In genomic region chr14:34104892-34105291, GRCm38 (mm10) we compare ENCODE assay signal across 9 mouse cellular contexts. TPM values are rescaled to one million over a fixed set of nuclear protein-coding genes. Genes with fewer than 3 reads are reported as not detected.
DNase-seq lines count a peak whose midpoint lies in the region; ATAC-seq and TF ChIP-seq lines count a peak whose summit lies in the region.
"Had no signal": no experiment of that assay in that cellular context is flagged by ENCODE, and none has a peak within 500 bp of the region (broad histone marks: within the 10 kb centered on the region; RNA-seq: fewer than 3 reads in every experiment).

No protein-coding gene starts in this region.

- intact Hi-C loops in heart, postnatal 25 days (cut with DNase I): loop anchor here (1.0 to 5.0 kb wide), 3 partner anchors 25 to 146 kb away; partner anchors contain the start of gene Npy4r

- peak; percentile 11 for TF ChIP-seq RAD21 in MEL (IDR thresholded peaks at IDR 0.05; ENCODE audit: low read depth, low read length)

- TF ChIP-seq POLR2A in MEL (IDR thresholded peaks at IDR 0.05; ENCODE audit: control insufficient read depth in 1 of 2, insufficient read depth in 1 of 2, low read depth in 1 of 2, low read length in 2 of 2, poor library complexity in 1 of 2): no peak

- H3K36me3 ChIP-seq in MEL (ENCODE audit: control insufficient read depth in 1 of 2, insufficient read depth in 2 of 2, low read length in 2 of 2): no peaks in the 10 kb centered on the region
- H3K36me3 ChIP-seq in embryonic facial prominence, embryonic 15.5 days: no peaks in the 10 kb centered on the region
- H3K36me3 ChIP-seq in lung, postnatal 0 days (ENCODE audit: insufficient read depth, low read length): no peaks in the 10 kb centered on the region
- H3K36me3 ChIP-seq: limb, embryonic 12.5 days had no signal

- no peaks in the 10 kb centered on the region for H3K79me2 ChIP-seq in MEL (ENCODE audit: control insufficient read depth, insufficient read depth, low read length, poor library complexity)

- H3K4me3 ChIP-seq in MEL (ENCODE audit: control insufficient read depth in 1 of 2, insufficient read depth in 1 of 2, low read depth in 2 of 2, low read length in 2 of 2): no peak overlapping the region
- H3K4me3 ChIP-seq in embryonic facial prominence, embryonic 15.5 days (replicated peaks): no peak overlapping the region
- H3K4me3 ChIP-seq in layer of hippocampus, adult 2 months: no peak overlapping the region
- H3K4me3 ChIP-seq in lung, postnatal 0 days (ENCODE audit: low read depth, low read length): no peak overlapping the region
- H3K4me3 ChIP-seq: limb, embryonic 12.5 days had no signal

- H3K27ac ChIP-seq in MEL (ENCODE audit: control insufficient read depth, low read depth, low read length): no peak overlapping the region
- no peak overlapping the region for H3K27ac ChIP-seq in embryonic facial prominence, embryonic 15.5 days (replicated peaks)
- H3K27ac ChIP-seq in layer of hippocampus, adult 2 months: no peak overlapping the region
- H3K27ac ChIP-seq in lung, postnatal 0 days (ENCODE audit: low read length): no peak overlapping the region
- H3K27ac ChIP-seq: limb, embryonic 12.5 days had no signal

- 23% methylated on average over 8 of the region's 8 CpGs for WGBS in embryonic facial prominence, embryonic 15.5 days
- 13% methylated on average over 8 of the region's 8 CpGs for WGBS in lung, postnatal 0 days

- peak; percentile 6 for DNase-seq in MEL (ENCODE audit: low read depth, low spot score)
- peak; percentile 76 to 82 for DNase-seq in adrenal gland, postnatal 36 days
- DNase-seq in heart, postnatal 25 days (ENCODE audit: low spot score): peak; percentile 51
- DNase-seq in layer of hippocampus, adult 2 months (ENCODE audit: low spot score in 2 of 2): peak; percentile 8 to 51
- peak; percentile 67 for DNase-seq in lung, postnatal 0 days (ENCODE audit: low spot score)
- peak; percentile 58 for DNase-seq in retina, postnatal 7 days (ENCODE audit: low read depth, low spot score)

- ATAC-seq in embryonic facial prominence, embryonic 15.5 days (ENCODE audit: insufficient number of reproducible peaks, low FRiP score, low TSS enrichment, low read depth): peak; percentile 37; the same call in 1 of the 2 replicates
- ATAC-seq in lung, postnatal 0 days: peak; percentile 65
- ATAC-seq in erythroblast, adult 5-6 weeks (replicated peaks; ENCODE audit: low FRiP score, poor library complexity, severe bottlenecking): no peak

- H3K9ac ChIP-seq in MEL (ENCODE audit: control insufficient read depth, low read depth, low read length, poor library complexity, severe bottlenecking): no peak overlapping the region
- H3K9ac ChIP-seq in embryonic facial prominence, embryonic 15.5 days: no peak overlapping the region
- H3K9ac ChIP-seq in lung, postnatal 0 days (replicated peaks; ENCODE audit: low read depth): no peak overlapping the region
- H3K9ac ChIP-seq: limb, embryonic 12.5 days had no signal

- TF ChIP-seq EP300 in MEL (IDR thresholded peaks at IDR 0.05; ENCODE audit: low read depth in 1 of 2, low read length in 2 of 2): no peak
- no peak for TF ChIP-seq EP300 in lung, postnatal 0 days (IDR thresholded peaks at IDR 0.05)

- H3K27me3 ChIP-seq in MEL (ENCODE audit: control insufficient read depth in 1 of 2, insufficient read depth in 2 of 2, low read length in 2 of 2): no peaks in the 10 kb centered on the region; a peak in 1 of 4 replicates
- no peaks in the 10 kb centered on the region for H3K27me3 ChIP-seq in embryonic facial prominence, embryonic 15.5 days
- H3K27me3 ChIP-seq in lung, postnatal 0 days (replicated peaks; ENCODE audit: insufficient read depth, low read length): no peaks in the 10 kb centered on the region
- H3K27me3 ChIP-seq: limb, embryonic 12.5 days had no signal

- no peaks in the 10 kb centered on the region for H3K4me1 ChIP-seq in MEL (ENCODE audit: control insufficient read depth in 1 of 2, insufficient read depth in 2 of 2, low read length in 2 of 2)
- H3K4me1 ChIP-seq in embryonic facial prominence, embryonic 15.5 days: 0 out of 2 replicates have a peak, but pooled peaks cover 3% of the 10 kb centered on the region
- H3K4me1 ChIP-seq in lung, postnatal 0 days (ENCODE audit: insufficient read depth, low read depth, low read length): no peaks in the 10 kb centered on the region; the same call in 1 of the 2 replicates

- peak; percentile 7 to 50 (median 42); a peak in 4 of 6 replicates for TF ChIP-seq CTCF in MEL (IDR thresholded peaks at IDR 0.05 in 2 of 3, conservative IDR thresholded peaks at IDR 0.05 in 1 of 3; ENCODE audit: control insufficient read depth in 1 of 3, insufficient read depth in 1 of 3, low read depth in 2 of 3, low read length in 3 of 3, poor library complexity in 1 of 3, severe bottlenecking in 1 of 3)
- peak; percentile 78 for TF ChIP-seq CTCF in layer of hippocampus, adult 2 months (conservative IDR thresholded peaks at IDR 0.05)
- peak; percentile 85 for TF ChIP-seq CTCF in lung, postnatal 0 days (IDR thresholded peaks at IDR 0.05)

- no peak overlapping the region for H3K4me2 ChIP-seq in embryonic facial prominence, embryonic 15.5 days (replicated peaks)
- H3K4me2 ChIP-seq in lung, postnatal 0 days (replicated peaks; ENCODE audit: low read depth, low read length): no peak overlapping the region
- H3K4me2 ChIP-seq: limb, embryonic 12.5 days had no signal

- no peaks in the 10 kb centered on the region for H3K9me3 ChIP-seq in MEL (replicated peaks; ENCODE audit: insufficient read depth, low read length)
- no peaks in the 10 kb centered on the region for H3K9me3 ChIP-seq in embryonic facial prominence, embryonic 15.5 days (replicated peaks)
- H3K9me3 ChIP-seq in lung, postnatal 0 days (ENCODE audit: low read length): no peaks in the 10 kb centered on the region
- H3K9me3 ChIP-seq: limb, embryonic 12.5 days had no signal

TF ChIP-seq in MEL, 35 proteins besides CTCF, POLR2A, EP300 and RAD21:
- TF ChIP-seq MAFK (IDR thresholded peaks at IDR 0.05; ENCODE audit: borderline replicate concordance, low read depth, low read length): no peak

RNA-seq across cellular contexts. Expression of gene A630023A22Rik, which starts 2.3 kb away (rescaled TPM):
- not detected in 2 replicates for total RNA-seq in MEL (2012; rRNA removed)
- polyA plus RNA-seq in MEL (2012; ENCODE audit: insufficient read depth in 1 of 2, insufficient read length in 2 of 2, low read depth in 1 of 2, low replicate concordance in 2 of 2, missing spikeins in 1 of 2): not detected
- total RNA-seq in adrenal gland, postnatal 36 days (2021): not detected
- polyA plus RNA-seq in embryonic facial prominence, embryonic 15.5 days (2015; fragmentation: Nextera tagmentation; extraction: Ambion mirVana): 0.41 TPM in 1 of 2 replicates, not detected in the other
- total RNA-seq in heart, postnatal 25 days (2021): not detected
- not detected for total RNA-seq in layer of hippocampus, adult 2 months (2021)
- 0.37 TPM in 1 of 2 replicates, not detected in the other for polyA plus RNA-seq in lung, postnatal 0 days (2015; fragmentation: Nextera tagmentation; extraction: Ambion mirVana)
- total RNA-seq in erythroblast, adult 5-6 weeks (2015; ENCODE audit: low replicate concordance): not detected in 2 replicates
- not detected in 2 replicates for total RNA-seq in erythroblast, adult 5-6 weeks (2017; ENCODE audit: low replicate concordance)
- polyA plus RNA-seq: limb, embryonic 12.5 days had no signal

RNA-seq across cellular contexts. Expression of gene Anxa8, which starts 19.1 kb away (rescaled TPM):
- total RNA-seq in MEL (2012; rRNA removed): not detected in 2 replicates
- not detected for polyA plus RNA-seq in MEL (2012; ENCODE audit: insufficient read depth in 1 of 2, insufficient read length in 2 of 2, low read depth in 1 of 2, low replicate concordance in 2 of 2, missing spikeins in 1 of 2)
- total RNA-seq in adrenal gland, postnatal 36 days (2021): 1 to 10 TPM; 2.8 to 3.5 TPM
- polyA plus RNA-seq in embryonic facial prominence, embryonic 15.5 days (2015; fragmentation: Nextera tagmentation; extraction: Ambion mirVana): 80.4 and 86.4 TPM in 2 replicates
- total RNA-seq in heart, postnatal 25 days (2021): 1 to 10 TPM; 3.1 to 3.8 TPM
- total RNA-seq in layer of hippocampus, adult 2 months (2021): under 1 TPM; 0.47 to 0.61 TPM
- polyA plus RNA-seq in lung, postnatal 0 days (2015; fragmentation: Nextera tagmentation; extraction: Ambion mirVana): 23.6 and 25.9 TPM in 2 replicates
- total RNA-seq in erythroblast, adult 5-6 weeks (2015; ENCODE audit: low replicate concordance): not detected in 2 replicates
- total RNA-seq in erythroblast, adult 5-6 weeks (2017; ENCODE audit: low replicate concordance): not detected in 2 replicates

RNA-seq across cellular contexts. Expression of gene Npy4r, which starts 47.4 kb away (rescaled TPM):
- total RNA-seq in MEL (2012; rRNA removed): not detected in 2 replicates
- polyA plus RNA-seq in MEL (2012; ENCODE audit: insufficient read depth in 1 of 2, insufficient read length in 2 of 2, low read depth in 1 of 2, low replicate concordance in 2 of 2, missing spikeins in 1 of 2): not detected
- total RNA-seq in adrenal gland, postnatal 36 days (2021): under 1 TPM; 0.13 to 0.20 TPM
- 0.22 and 0.35 TPM in 2 replicates for polyA plus RNA-seq in embryonic facial prominence, embryonic 15.5 days (2015; fragmentation: Nextera tagmentation; extraction: Ambion mirVana)
- total RNA-seq in heart, postnatal 25 days (2021): under 1 TPM; 0.17 to 0.23 TPM
- not detected for total RNA-seq in layer of hippocampus, adult 2 months (2021)
- polyA plus RNA-seq in lung, postnatal 0 days (2015; fragmentation: Nextera tagmentation; extraction: Ambion mirVana): not detected in 2 replicates
- total RNA-seq in erythroblast, adult 5-6 weeks (2015; ENCODE audit: low replicate concordance): not detected in 2 replicates
- total RNA-seq in erythroblast, adult 5-6 weeks (2017; ENCODE audit: low replicate concordance): not detected in 2 replicates
- polyA plus RNA-seq: limb, embryonic 12.5 days had no signal

RNA-seq across cellular contexts. Expression of gene Antxrl, which starts 52.4 kb away (rescaled TPM):
- total RNA-seq in MEL (2012; rRNA removed): not detected in 2 replicates
- polyA plus RNA-seq in MEL (2012; ENCODE audit: insufficient read depth in 1 of 2, insufficient read length in 2 of 2, low read depth in 1 of 2, low replicate concordance in 2 of 2, missing spikeins in 1 of 2): not detected
- not detected for total RNA-seq in adrenal gland, postnatal 36 days (2021)
- not detected in 2 replicates for polyA plus RNA-seq in embryonic facial prominence, embryonic 15.5 days (2015; fragmentation: Nextera tagmentation; extraction: Ambion mirVana)
- total RNA-seq in heart, postnatal 25 days (2021): not detected
- total RNA-seq in layer of hippocampus, adult 2 months (2021): not detected
- polyA plus RNA-seq in lung, postnatal 0 days (2015; fragmentation: Nextera tagmentation; extraction: Ambion mirVana): not detected in 2 replicates
- not detected in 2 replicates for total RNA-seq in erythroblast, adult 5-6 weeks (2015; ENCODE audit: low replicate concordance)
- total RNA-seq in erythroblast, adult 5-6 weeks (2017; ENCODE audit: low replicate concordance): not detected in 2 replicates
- polyA plus RNA-seq: limb, embryonic 12.5 days had no signal

Comparison
In these comparisons a context has a peak if more than half of its experiments do, and no peak if none do; other contexts are left out.
1. DNase-seq: peak in every context shown above with its lines; median percentile 79 in adrenal gland, postnatal 36 days; 67 in lung, postnatal 0 days; 58 in retina, postnatal 7 days; 51 in heart, postnatal 25 days; 30 in layer of hippocampus, adult 2 months; 6 in MEL.